Mouse (Mus musculus) spleen, adult 10 weeks (tissue): ENCODE data around the gene Nfil3. TPM values are rescaled to one million over a fixed set of nuclear protein-coding genes. Genes with fewer than 3 reads are reported as not detected.

Experiments
- polyA plus RNA-seq: library from polyadenylated mRNA; stranded (reverse); fragments of 350-450 nt; fragmentation: Illumina TruSeq; extraction: RNeasy Lipid Tissue Mini Kit (QIAGEN cat#74804); gene quantifications from one replicate; pipeline ENCODE4 v1.2.3, GENCODE M21; 2015; ENCODE audit warnings: low replicate concordance; ENCODE audit not compliant: insufficient read depth

Nfil3 gene
- polyA plus RNA-seq: 3.5 TPM

GRCm38 (mm10) chr13:52980951-52981421 is at the start of gene Nfil3:
TSS of gene Nfil3 (minus strand) at chr13:52981073.

DNA sequence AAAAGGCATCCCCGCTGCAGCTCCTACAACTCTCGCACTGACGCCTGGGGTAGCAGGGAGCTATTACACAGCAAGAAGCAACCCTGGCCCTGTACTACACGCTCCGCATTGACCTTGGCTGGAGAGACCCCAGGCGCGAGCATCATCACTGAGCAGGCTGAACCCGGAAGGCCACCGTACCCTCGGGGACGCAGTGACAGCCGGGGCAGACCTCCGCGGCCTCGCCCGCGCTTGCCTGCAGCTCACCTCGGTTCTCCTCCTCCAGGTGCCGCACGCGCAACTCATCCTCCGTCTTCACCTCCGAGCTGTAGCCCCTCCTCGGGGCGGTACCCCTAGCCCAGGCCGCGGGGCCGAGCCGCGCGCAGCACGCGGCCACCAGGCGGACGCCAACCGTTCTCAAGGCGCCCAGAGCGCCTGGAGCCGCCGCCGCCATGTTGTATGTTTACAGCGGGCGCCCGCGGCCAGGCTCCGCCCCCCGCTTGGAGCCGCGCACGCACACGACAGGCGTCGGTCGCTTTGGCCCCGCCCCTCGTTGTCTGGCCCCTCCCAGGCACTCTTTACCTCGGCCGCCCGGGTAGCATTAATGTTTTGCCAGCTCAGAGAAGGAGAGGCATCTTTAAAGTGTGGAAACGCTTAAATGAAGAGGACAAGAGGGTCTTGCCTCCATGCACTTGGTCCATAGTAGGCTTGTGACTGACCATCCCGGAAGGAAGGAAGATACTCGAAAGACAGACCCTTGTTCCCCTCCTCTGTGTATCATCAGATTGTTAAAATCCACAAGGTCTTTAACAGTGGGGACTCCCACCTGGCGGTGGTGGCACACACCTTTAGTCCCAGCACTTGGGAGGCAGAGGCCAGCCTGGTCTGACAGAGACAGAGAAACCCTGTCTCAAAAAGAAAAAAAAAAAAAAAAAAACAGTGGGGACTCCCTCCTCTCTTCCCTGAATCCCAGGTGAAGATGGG is 51.4 kb downstream of the Nfil3 start, which contains the start of gene Auh:
Gene Auh, minus strand, starts transcription at position 473 of the 963 bp plus-strand sequence.

Other genes with a start within 250 kb of the Nfil3 start
- gene Auh, start 51.4 kb downstream of the Nfil3 start, polyA plus RNA-seq: 33.0 TPM